Mouse (Mus musculus): ENCODE data around the gene Tbl3. TPM values are rescaled to one million over a fixed set of nuclear protein-coding genes. Genes with fewer than 3 reads are reported as not detected.

Tbl3 gene
- polyA plus RNA-seq, 1 experiment from 2014 or later, result 29.3 TPM

GRCm38 (mm10) chr17:24730787-24731186, 23.3 kb upstream of the Tbl3 start:
- Histone ChIP-seq H3K27ac (ENCODE audit: low read length) (no peak overlapping the region), H3K36me3 (ENCODE audit: control insufficient read depth, insufficient read depth) (no peaks in the 10 kb centered on the region), H3K4me2 (ENCODE audit: low read depth, low read length) (no peak overlapping the region), H3K4me3 (ENCODE audit: low read depth, low read length) (no peak overlapping the region), H3K27me3 (ENCODE audit: control insufficient read depth, insufficient read depth, low read depth, low read length) (no peaks in the 10 kb centered on the region; the same call in 1 of the 2 replicates), H3K9ac (ENCODE audit: low read depth, low read length) (no peak overlapping the region), H3K4me1 (ENCODE audit: control insufficient read depth, low read depth, low read length) (peaks cover 5% of the 10 kb centered on the region), H3K9me3 (replicated peaks; ENCODE audit: control insufficient read depth, low read length) (no peaks in the 10 kb centered on the region)
- WGBS (ENCODE audit: insufficient replicate concordance), result 68% methylated on average over 14 of the region's 14 CpGs
- no peak for ATAC-seq (ENCODE audit: low read depth)

- no peaks in the 10 kb centered on the region for H3K9me3 ChIP-seq (replicated peaks; ENCODE audit: control insufficient read depth, low read length)
- H3K27ac ChIP-seq (ENCODE audit: low read length), result no peak overlapping the region
- H3K4me2 ChIP-seq (ENCODE audit: low read depth, low read length), result no peak overlapping the region
- H3K9ac ChIP-seq (ENCODE audit: low read depth, low read length), result no peak overlapping the region
- peaks cover 3% of the 10 kb centered on the region for H3K4me1 ChIP-seq (ENCODE audit: control insufficient read depth, low read depth, low read length)
- no peaks in the 10 kb centered on the region; the same call in 1 of the 2 replicates for H3K27me3 ChIP-seq (ENCODE audit: control insufficient read depth, insufficient read depth, low read depth, low read length)
- H3K36me3 ChIP-seq (ENCODE audit: control insufficient read depth, insufficient read depth), result no peaks in the 10 kb centered on the region
- WGBS (ENCODE audit: insufficient replicate concordance), result 78% methylated on average over 6 of the region's 6 CpGs
- no peak for ATAC-seq (ENCODE audit: low read depth)
- no peak overlapping the region for H3K4me3 ChIP-seq (ENCODE audit: low read depth, low read length)
These were observed 21.6 kb upstream of the Tbl3 start for GRCm38 (mm10) chr17:24729067-24729466.

GRCm38 (mm10) chr17:24728184-24728583, 20.7 kb upstream of the Tbl3 start:
- no peak overlapping the region for H3K4me3 ChIP-seq (ENCODE audit: low read depth, low read length)
- no peak overlapping the region for H3K9ac ChIP-seq (ENCODE audit: low read depth, low read length)
- H3K4me1 ChIP-seq (ENCODE audit: control insufficient read depth, low read depth, low read length), result peaks cover 8% of the 10 kb centered on the region
- no peaks in the 10 kb centered on the region; the same call in 1 of the 2 replicates for H3K27me3 ChIP-seq (ENCODE audit: control insufficient read depth, insufficient read depth, low read depth, low read length)
- no peak for ATAC-seq (ENCODE audit: low read depth)
- H3K27ac ChIP-seq (ENCODE audit: low read length), result no peak overlapping the region
- H3K36me3 ChIP-seq (ENCODE audit: control insufficient read depth, insufficient read depth), result no peaks in the 10 kb centered on the region
- no peak overlapping the region for H3K4me2 ChIP-seq (ENCODE audit: low read depth, low read length)
- H3K9me3 ChIP-seq (replicated peaks; ENCODE audit: control insufficient read depth, low read length), result no peaks in the 10 kb centered on the region
- 57% methylated on average over 17 of the region's 17 CpGs for WGBS (ENCODE audit: insufficient replicate concordance)

GRCm38 (mm10) chr17:24727618-24728017, 20.2 kb upstream of the Tbl3 start, which contains the start of gene Rpl3l:
Gene Rpl3l, plus strand, starts transcription at chr17:24727820.
- Histone ChIP-seq H3K4me2 (ENCODE audit: low read depth, low read length) (no peak within 1 kb of the TSS), H3K36me3 (ENCODE audit: control insufficient read depth, insufficient read depth) (no peaks in the 10 kb centered on the region; the same call in 1 of the 2 replicates), H3K9ac (ENCODE audit: low read depth, low read length) (no peak within 1 kb of the TSS), H3K27me3 (ENCODE audit: control insufficient read depth, insufficient read depth, low read depth, low read length) (no peaks in the 10 kb centered on the region; the same call in 1 of the 2 replicates), H3K4me3 (ENCODE audit: low read depth, low read length) (no peak within 1 kb of the TSS), H3K9me3 (replicated peaks; ENCODE audit: control insufficient read depth, low read length) (no peaks in the 10 kb centered on the region), H3K4me1 (ENCODE audit: control insufficient read depth, low read depth, low read length) (peaks cover 14% of the 10 kb centered on the region), H3K27ac (ENCODE audit: low read length) (no peak within 1 kb of the TSS)
- no peak for ATAC-seq (ENCODE audit: low read depth)
- WGBS (ENCODE audit: insufficient replicate concordance), result 62% methylated on average over 2 of the region's 2 CpGs

- no peak overlapping the region for H3K4me2 ChIP-seq (ENCODE audit: low read depth, low read length)
- peaks cover 9% of the 10 kb centered on the region for H3K36me3 ChIP-seq (ENCODE audit: control insufficient read depth, insufficient read depth)
- H3K9ac ChIP-seq (ENCODE audit: low read depth, low read length), result no peak overlapping the region
- no peaks in the 10 kb centered on the region; the same call in 1 of the 2 replicates for H3K27me3 ChIP-seq (ENCODE audit: control insufficient read depth, insufficient read depth, low read depth, low read length)
- ATAC-seq (ENCODE audit: low read depth), result no peak
- H3K9me3 ChIP-seq (replicated peaks; ENCODE audit: control insufficient read depth, low read length), result no peaks in the 10 kb centered on the region
- H3K27ac ChIP-seq (ENCODE audit: low read length), result no peak overlapping the region
- H3K4me1 ChIP-seq (ENCODE audit: control insufficient read depth, low read depth, low read length), result peaks cover 28% of the 10 kb centered on the region
- H3K4me3 ChIP-seq (ENCODE audit: low read depth, low read length), result no peak overlapping the region
- WGBS (ENCODE audit: insufficient replicate concordance), result 46% methylated on average over 3 of the region's 3 CpGs
These were observed 18.4 kb upstream of the Tbl3 start for GRCm38 (mm10) chr17:24725637-24726390.

GRCm38 (mm10) chr17:24724184-24724583, 16.7 kb upstream of the Tbl3 start, which contains the start of gene Ndufb10:
Gene Ndufb10, minus strand, starts transcription at chr17:24724478.
- peak; percentile 68 for ATAC-seq (ENCODE audit: low read depth)
- WGBS (ENCODE audit: insufficient replicate concordance), result 0% methylated on average over 30 of the region's 30 CpGs
- Histone ChIP-seq H3K27ac (ENCODE audit: low read length) (peak within 1 kb of the TSS; percentile 90), H3K9ac (ENCODE audit: low read depth, low read length) (peak within 1 kb of the TSS; percentile 97), H3K36me3 (ENCODE audit: control insufficient read depth, insufficient read depth) (peaks cover 9% of the 10 kb centered on the region), H3K4me3 (ENCODE audit: low read depth, low read length) (peak within 1 kb of the TSS; percentile 93), H3K4me2 (ENCODE audit: low read depth, low read length) (peak within 1 kb of the TSS; percentile 71), H3K9me3 (replicated peaks; ENCODE audit: control insufficient read depth, low read length) (no peaks in the 10 kb centered on the region), H3K27me3 (ENCODE audit: control insufficient read depth, insufficient read depth, low read depth, low read length) (no peaks in the 10 kb centered on the region; the same call in 1 of the 2 replicates), H3K4me1 (ENCODE audit: control insufficient read depth, low read depth, low read length) (peaks cover 29% of the 10 kb centered on the region)

GRCm38 (mm10) chr17:24723881-24724180, 16.4 kb upstream of the Tbl3 start:
- peak; percentile 35 for ATAC-seq (ENCODE audit: low read depth)
- Histone ChIP-seq H3K4me2 (ENCODE audit: low read depth, low read length) (peak overlapping the region; percentile 71), H3K27ac (ENCODE audit: low read length) (peak overlapping the region; percentile 90), H3K36me3 (ENCODE audit: control insufficient read depth, insufficient read depth) (peaks cover 9% of the 10 kb centered on the region), H3K4me3 (ENCODE audit: low read depth, low read length) (peak overlapping the region; percentile 93), H3K27me3 (ENCODE audit: control insufficient read depth, insufficient read depth, low read depth, low read length) (no peaks in the 10 kb centered on the region; the same call in 1 of the 2 replicates), H3K9me3 (replicated peaks; ENCODE audit: control insufficient read depth, low read length) (no peaks in the 10 kb centered on the region), H3K4me1 (ENCODE audit: control insufficient read depth, low read depth, low read length) (peaks cover 33% of the 10 kb centered on the region), H3K9ac (ENCODE audit: low read depth, low read length) (peak overlapping the region; percentile 97)
- 0% methylated on average over 15 of the region's 15 CpGs for WGBS (ENCODE audit: insufficient replicate concordance)

- Histone ChIP-seq H3K9ac (ENCODE audit: low read depth, low read length) (peak overlapping the region; percentile 97), H3K9me3 (replicated peaks; ENCODE audit: control insufficient read depth, low read length) (no peaks in the 10 kb centered on the region), H3K4me1 (ENCODE audit: control insufficient read depth, low read depth, low read length) (peaks cover 37% of the 10 kb centered on the region), H3K4me2 (ENCODE audit: low read depth, low read length) (peak overlapping the region; percentile 71), H3K27ac (ENCODE audit: low read length) (peak overlapping the region; percentile 90), H3K36me3 (ENCODE audit: control insufficient read depth, insufficient read depth) (peaks cover 9% of the 10 kb centered on the region), H3K4me3 (ENCODE audit: low read depth, low read length) (peak overlapping the region; percentile 93), H3K27me3 (ENCODE audit: control insufficient read depth, insufficient read depth, low read depth, low read length) (no peaks in the 10 kb centered on the region; the same call in 1 of the 2 replicates)
- WGBS (ENCODE audit: insufficient replicate concordance), result 1% methylated on average over 12 of the region's 12 CpGs
- ATAC-seq (ENCODE audit: low read depth), result no peak
These were observed 15.8 kb upstream of the Tbl3 start for GRCm38 (mm10) chr17:24723122-24723880.

All from liver, embryonic 16.5 days (tissue).